Mouse (Mus musculus) gastrocnemius, adult 18-20 months (tissue): ENCODE data around the gene Gm9268. TPM values are rescaled to one million over a fixed set of nuclear protein-coding genes. Genes with fewer than 3 reads are reported as not detected.
"Not testable (repeated sequence)": the region's sequence is repeated elsewhere in the genome, so short reads cannot be mapped to it uniquely, and the experiment has no call there.

Experiments
- DNase-seq: peaks from one replicate; pipeline ENCODE4 v3.0.0; 2021; ENCODE audit warnings: low spot score
- long read RNA-seq, 2 experiments: library from polyadenylated mRNA; stranded (forward); transcript quantifications; one replicate each; pipeline ENCODE4 v2.0.0; 2021
- total RNA-seq, 2 experiments: library from RNA; stranded (reverse); gene quantifications; 2 replicates each; pipeline ENCODE4 v1.2.3; 2021

The Gm9268 gene
- total RNA-seq = not detected
- long read RNA-seq, experiment 1 = 0 reads
- long read RNA-seq, experiment 2 = 0 reads

DNA sequence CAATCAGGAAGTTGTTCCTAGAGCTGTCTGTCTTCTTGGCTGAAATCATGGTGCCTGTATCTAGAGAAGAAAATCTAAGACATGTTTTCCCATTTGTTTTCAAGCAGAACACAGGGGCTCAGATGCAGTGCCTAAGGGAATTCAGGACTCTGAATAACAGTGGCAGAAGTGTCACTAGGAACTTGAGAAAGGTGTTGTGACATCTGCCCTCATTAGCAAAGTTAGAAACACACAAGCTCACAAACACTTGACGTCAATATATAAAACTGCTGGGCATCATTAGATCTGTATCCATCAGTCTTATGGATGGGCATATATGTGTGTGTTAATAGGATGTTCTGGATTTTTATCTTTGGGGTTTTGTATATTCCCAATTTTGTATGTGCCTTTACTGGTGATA, at the start of gene Gm9268:
Gene Gm9268 (plus strand): TSS at position 301 of the 400 bp plus-strand sequence.
- not testable (repeated sequence) for DNase-seq

DNA sequence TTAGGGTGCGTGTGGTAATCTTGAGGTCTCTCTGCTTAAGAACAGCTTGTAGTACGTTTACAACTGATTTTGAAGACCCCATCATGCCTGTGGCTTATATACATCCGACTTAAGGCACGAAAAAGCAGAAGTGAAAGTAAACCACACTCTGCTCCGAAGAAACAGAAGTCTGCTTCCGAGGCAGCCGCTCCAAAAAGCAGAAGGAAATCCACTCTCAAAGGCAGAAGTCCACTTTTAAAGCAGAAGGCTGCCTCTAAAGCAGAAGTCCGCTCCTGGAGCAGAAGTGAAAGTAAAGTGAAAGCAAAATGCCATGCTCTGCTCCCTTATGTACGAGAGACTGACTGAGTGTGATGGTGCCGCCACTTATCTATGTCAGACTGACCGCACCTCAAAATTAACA, 38.5 kb upstream of the Gm9268 start:
- no peak for DNase-seq

GRCm38 (mm10) chr7:42980739-42981138, 37.8 kb upstream of the Gm9268 start:
- DNase-seq = no peak

DNA sequence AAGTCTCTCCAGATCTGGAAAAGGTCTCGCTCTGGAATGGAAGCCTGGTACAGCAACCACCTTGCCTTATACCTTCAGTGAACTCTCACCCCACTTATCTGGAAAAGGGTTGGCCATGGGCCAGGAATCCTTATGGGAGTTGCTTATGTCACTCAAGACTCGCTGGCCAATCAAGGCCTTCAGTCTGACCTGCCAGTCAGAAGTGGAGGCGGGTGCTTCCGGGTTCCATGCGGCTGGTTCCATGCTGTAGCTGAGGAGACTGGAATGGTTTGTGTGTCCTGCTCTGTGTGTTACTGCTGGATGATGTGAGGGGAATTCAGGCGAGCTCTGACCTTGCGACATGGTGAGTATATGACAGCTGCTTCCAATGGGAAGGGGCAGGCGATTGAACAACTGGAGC, 59.3 kb downstream of the Gm9268 start:
- DNase-seq = no peak

Other genes with a start within 250 kb of the Gm9268 start
- gene Vmn2r62, start 225.2 kb upstream of the Gm9268 start, total RNA-seq = not detected
- not detected for gene Gm2381, start 151.5 kb upstream of the Gm9268 start, total RNA-seq
- not detected for gene Vmn2r63, start 84.9 kb upstream of the Gm9268 start, total RNA-seq
- gene Zfp936, start 95.5 kb downstream of the Gm9268 start, total RNA-seq = not detected